Mouse (Mus musculus): Measurements from ENCODE around the gene Inca1. TPM values are rescaled to one million over a fixed set of nuclear protein-coding genes. Genes with fewer than 3 reads are reported as not detected.

Inca1 gene
- polyA plus RNA-seq (2012; rRNA removed) = 0.65 and 0.72 TPM in 2 replicates

DNA sequence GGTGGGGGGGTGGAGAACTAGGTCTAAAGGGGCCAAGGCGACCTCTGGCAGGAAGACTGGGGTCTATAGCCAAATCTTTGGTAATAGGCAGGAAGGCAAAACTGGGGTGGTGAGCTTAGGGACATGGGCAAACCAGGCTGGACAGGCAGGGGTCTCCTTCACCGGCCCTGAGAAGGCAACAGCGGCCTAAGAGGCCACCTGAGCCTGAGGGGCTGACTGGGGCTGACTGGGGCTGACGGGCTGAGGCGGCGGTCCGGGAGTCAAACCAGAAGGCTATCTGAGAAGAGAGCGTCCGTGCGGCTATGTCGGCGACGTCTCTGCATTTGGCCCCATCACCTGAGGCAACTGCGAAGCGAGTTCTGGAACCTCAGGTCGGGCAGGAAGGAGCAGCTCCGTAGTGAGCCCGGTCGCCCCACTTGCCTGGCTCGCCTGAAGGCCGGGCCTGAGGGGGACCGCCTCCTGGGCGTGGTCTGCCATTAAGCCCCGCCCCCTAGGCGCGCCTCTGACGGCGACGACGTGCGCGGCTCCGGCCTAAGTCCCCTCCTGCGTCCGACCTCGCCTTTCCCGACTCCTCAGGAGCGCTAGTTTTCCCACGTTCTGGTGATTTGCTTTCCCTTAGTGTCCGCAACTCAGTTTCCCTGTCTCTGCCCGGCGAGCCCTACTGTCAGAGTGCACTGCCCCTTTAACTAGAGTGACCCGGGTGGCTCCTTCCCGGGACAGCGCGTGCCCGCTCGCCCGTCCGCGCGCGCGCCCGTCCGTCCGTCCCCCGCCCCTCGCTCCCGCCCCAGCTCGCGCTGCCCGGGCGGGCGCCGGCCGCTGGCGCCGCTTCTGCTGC is at the start of gene Inca1, which contains the start of gene Kif1c:
Inca1 (minus strand) TSS at position 434 of the 835 bp plus-strand sequence.
Kif1c (plus strand) TSS at position 827 of the 835 bp plus-strand sequence.

DNA sequence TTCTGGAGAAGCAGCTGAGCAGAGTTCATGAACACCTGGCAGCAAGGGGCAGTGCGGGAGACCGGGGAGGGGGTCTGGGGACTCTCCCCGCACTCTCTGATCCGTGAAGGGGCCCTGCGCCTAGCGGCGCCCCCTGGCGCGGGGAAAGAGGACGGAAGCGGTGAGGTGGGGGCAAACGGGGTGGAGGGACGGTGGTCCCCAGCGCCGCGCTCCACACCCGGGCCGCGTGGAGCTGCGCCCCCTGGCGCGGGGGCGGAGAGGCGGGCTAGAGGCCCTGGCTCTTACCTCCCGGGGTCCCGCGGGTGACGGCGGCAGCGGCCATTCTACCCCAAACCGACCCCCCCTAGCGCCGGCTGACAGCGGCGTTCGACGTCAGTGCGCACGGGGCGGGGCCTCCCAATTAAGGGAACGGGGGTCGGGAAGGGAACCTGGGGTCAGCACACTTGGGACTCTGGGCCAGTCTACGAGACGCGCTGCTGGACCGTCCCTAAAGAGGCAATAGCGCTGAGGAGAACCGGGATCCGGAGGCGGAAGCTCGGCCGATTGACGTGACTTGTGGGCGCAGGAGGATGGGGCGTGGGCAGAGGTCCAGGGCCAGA is 12.3 kb downstream of the Inca1 start, which contains the start of gene Camta2:
Camta2 (minus strand) TSS at position 505 of the 599 bp plus-strand sequence.

DNA sequence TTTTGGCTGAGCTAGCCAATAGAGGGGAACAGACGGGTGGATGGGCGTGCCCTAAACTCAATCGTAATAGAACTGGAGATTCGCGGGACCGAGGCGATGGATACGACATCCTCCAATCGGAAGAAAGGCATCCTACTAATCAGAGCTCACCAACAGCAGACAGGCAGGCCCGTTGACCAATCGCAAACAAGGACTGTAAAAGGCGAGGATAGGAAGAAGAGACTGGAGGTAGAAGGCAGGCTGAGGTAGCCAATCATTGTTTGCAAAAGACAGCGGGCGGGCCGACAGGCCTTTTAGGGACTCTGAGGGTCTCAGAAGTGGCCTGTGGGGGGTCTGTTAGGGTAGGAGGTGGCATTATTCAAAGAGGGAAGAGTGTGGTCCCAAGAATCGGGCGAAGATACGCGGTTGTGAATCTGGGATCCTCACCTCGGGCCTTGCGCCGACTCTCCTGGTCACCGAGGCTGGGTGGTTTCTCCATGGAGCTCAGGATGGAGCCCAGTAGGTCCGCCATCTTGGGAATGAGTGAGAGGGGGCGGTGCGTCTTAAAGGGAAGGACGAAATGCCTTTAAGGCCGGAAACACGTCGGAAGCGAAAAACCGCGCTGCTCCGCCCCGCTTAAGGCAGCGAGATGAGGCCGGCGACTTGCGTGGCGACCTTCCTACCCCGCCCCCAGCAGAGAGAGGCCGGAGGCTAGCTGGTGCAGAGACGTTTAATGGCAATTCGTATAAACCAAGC is 31.0 kb downstream of the Inca1 start, which contains the start of gene Spag7:
Spag7 (minus strand) TSS at position 646 of the 735 bp plus-strand sequence.

GRCm38 (mm10) chr11:70656964-70657363 is 43.0 kb downstream of the Inca1 start, which contains the start of gene Eno3:
Gene Eno3, plus strand, starts transcription at chr11:70657202.

DNA sequence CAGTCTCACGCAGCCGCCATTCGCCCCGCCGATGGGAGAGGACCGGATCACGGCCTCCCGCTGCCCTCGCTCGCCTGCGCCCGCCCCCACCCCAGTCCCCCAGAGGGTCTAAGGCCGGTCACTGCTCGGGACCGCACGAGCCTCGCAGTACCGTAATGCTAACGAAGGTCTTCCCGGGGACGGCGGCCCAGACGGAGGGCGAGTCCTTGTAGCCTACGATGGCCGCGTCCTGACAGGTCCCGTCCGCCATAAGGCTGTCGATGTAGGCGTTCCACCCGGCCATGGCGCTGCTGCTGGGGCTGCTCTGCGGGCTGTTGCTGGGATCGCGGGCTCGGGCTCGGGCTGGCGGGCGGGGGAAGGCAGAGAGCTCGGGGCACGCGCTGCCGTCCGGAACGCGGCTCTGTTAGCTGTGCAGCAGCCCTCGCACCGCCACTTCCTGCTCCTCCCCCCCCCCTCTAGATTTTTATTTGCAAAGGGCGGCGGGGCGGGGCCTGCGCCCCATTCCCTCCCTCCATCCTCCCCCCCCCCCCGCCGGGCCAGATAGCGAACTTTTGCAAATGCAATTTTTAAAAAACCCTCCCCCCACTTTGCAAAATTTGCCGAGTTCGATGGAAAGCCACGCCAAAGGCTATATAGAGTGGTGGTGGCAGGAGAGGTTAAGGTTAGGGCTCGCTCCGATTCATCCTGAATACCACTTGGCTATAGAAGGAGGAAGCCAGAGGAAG is 45.6 kb downstream of the Inca1 start, which contains the start of gene Pfn1:
Pfn1 (minus strand) TSS at position 447 of the 725 bp plus-strand sequence.

DNA sequence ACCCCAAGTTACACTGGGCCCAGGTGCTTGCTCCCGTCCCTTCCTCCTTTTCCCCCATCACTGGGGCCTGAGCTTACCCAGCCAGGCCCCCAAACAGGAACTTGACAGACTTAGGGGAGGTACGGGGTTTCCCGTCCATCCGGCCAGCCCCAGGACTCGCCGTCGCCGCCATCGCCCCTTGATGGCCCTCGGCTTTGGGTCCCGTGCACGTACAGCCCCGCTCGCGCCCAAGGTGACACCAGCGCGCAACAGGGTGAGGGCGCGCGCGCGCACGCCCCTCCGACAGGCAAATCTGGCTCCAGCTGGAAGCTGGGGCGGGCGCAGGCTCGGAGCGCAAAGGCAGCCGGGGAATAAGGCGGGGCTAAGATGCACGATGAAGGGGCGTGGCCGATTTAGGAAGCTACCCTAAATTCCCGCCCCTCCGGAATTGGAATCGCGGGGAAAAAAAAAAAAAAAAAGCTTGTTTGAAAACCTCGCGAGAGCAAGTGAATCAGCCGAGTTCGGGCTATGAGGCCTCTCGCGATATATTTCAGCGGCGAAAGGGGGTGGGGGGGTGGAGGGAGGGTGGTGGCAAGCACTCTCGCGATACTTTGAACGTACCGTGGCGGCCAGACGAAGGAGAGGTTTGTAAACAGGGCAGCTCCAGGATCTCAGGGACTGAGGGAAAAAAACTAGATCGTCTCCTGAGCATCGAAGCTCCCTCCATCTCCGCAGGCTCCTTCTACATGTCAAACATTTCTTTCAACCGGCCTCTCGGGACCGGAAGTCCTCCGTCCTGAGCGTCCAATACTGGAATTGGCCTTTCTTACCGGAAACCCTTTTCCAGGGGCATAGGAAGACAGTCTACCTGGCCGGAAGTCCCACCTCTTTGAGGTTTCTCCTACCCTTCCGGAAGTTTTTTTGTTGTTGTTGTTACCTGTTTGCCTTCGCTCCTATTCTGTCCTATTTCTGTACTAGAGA is 53.0 kb downstream of the Inca1 start, which contains the start of the genes Rnf167 and Slc25a11:
Rnf167 (plus strand) TSS at position 545 of the 960 bp plus-strand sequence.
Slc25a11 (minus strand) TSS at position 789 of the 960 bp plus-strand sequence.

GRCm38 (mm10) chr11:70638714-70639278 is 61.2 kb downstream of the Inca1 start, which contains the start of gene Gp1ba:
Gene Gp1ba, plus strand, starts transcription at chr11:70639122.

Other genes starting within 250 kb of the Inca1 start
- 40.6 and 42.1 TPM in 2 replicates for gene Med11, start 248.2 kb downstream of the Inca1 start, polyA plus RNA-seq (2012; rRNA removed)
- gene Zmynd15, start 240.7 kb downstream of the Inca1 start, polyA plus RNA-seq (2012; rRNA removed) = 1.5 TPM in 2 replicates
- 3.5 and 5.7 TPM in 2 replicates for gene Cxcl16, start 240.2 kb downstream of the Inca1 start, polyA plus RNA-seq (2012; rRNA removed)
- gene Tm4sf5, start 194.9 kb downstream of the Inca1 start, polyA plus RNA-seq (2012; rRNA removed) = 1.5 and 1.7 TPM in 2 replicates
- 0.15 and 0.31 TPM in 2 replicates for gene Vmo1, start 185.5 kb downstream of the Inca1 start, polyA plus RNA-seq (2012; rRNA removed)
- gene Gltpd2, start 181.0 kb downstream of the Inca1 start, polyA plus RNA-seq (2012; rRNA removed) = 0.09 TPM in 1 of 2 replicates, not detected in the other
- gene Psmb6, start 174.8 kb downstream of the Inca1 start, polyA plus RNA-seq (2012; rRNA removed) = 513 and 515 TPM in 2 replicates
- not detected in 2 replicates for gene Gm40193, start 167.2 kb downstream of the Inca1 start, polyA plus RNA-seq (2012; rRNA removed)
- gene Pld2, start 160.1 kb downstream of the Inca1 start, polyA plus RNA-seq (2012; rRNA removed) = 16.6 and 22.4 TPM in 2 replicates
- 89.5 and 96.5 TPM in 2 replicates for gene Mink1, start 137.3 kb downstream of the Inca1 start, polyA plus RNA-seq (2012; rRNA removed)
- gene 4930544D05Rik, start 84.3 kb downstream of the Inca1 start, polyA plus RNA-seq (2012; rRNA removed) = not detected in 2 replicates
- 0.14 and 0.19 TPM in 2 replicates for gene Chrne, start 80.9 kb downstream of the Inca1 start, polyA plus RNA-seq (2012; rRNA removed)
- gene Gp1ba, start 61.0 kb downstream of the Inca1 start, polyA plus RNA-seq (2012; rRNA removed) = 0.18 and 0.19 TPM in 2 replicates
- gene Rnf167, start 52.9 kb downstream of the Inca1 start, polyA plus RNA-seq (2012; rRNA removed) = 103 and 104 TPM in 2 replicates
- 125 and 126 TPM in 2 replicates for gene Slc25a11, start 52.7 kb downstream of the Inca1 start, polyA plus RNA-seq (2012; rRNA removed)
- gene Pfn1, start 45.5 kb downstream of the Inca1 start, polyA plus RNA-seq (2012; rRNA removed) = 401 and 499 TPM in 2 replicates
- 31.2 and 39.5 TPM in 2 replicates for gene Eno3, start 43.0 kb downstream of the Inca1 start, polyA plus RNA-seq (2012; rRNA removed)
- 75.6 and 96.1 TPM in 2 replicates for gene Spag7, start 30.7 kb downstream of the Inca1 start, polyA plus RNA-seq (2012; rRNA removed)
- 19.0 and 22.5 TPM in 2 replicates for gene Camta2, start 12.1 kb downstream of the Inca1 start, polyA plus RNA-seq (2012; rRNA removed)
- 19.6 and 25.0 TPM in 2 replicates for gene Kif1c, start 393 bp upstream of the Inca1 start, polyA plus RNA-seq (2012; rRNA removed)
- gene Zfp3, start 64.1 kb upstream of the Inca1 start, polyA plus RNA-seq (2012; rRNA removed) = 7.2 and 7.3 TPM in 2 replicates
- 0.38 and 0.48 TPM in 2 replicates for gene Scimp, start 112.4 kb upstream of the Inca1 start, polyA plus RNA-seq (2012; rRNA removed)
- 24.1 and 24.6 TPM in 2 replicates for gene Rabep1, start 144.6 kb upstream of the Inca1 start, polyA plus RNA-seq (2012; rRNA removed)

All from central nervous system, embryonic 14 days (tissue).